Mouse (Mus musculus) intestine, embryonic 16.5 days (tissue): ENCODE measurements around the gene Wipf2. TPM values are rescaled to one million over a fixed set of nuclear protein-coding genes. Genes with fewer than 3 reads are reported as not detected.
A peak's percentile ranks its signal among the peaks of the same experiment; 100 is the strongest.

Source experiments
- ATAC-seq: fragments of 200-750 bp; cut with Nextera tagmentation; 2 replicates; pipeline ENCODE4 v1.8.0; 2017; ENCODE audit warnings: moderate TSS enrichment, moderate library complexity
- H3K27ac ChIP-seq: fragments of 300-500 bp; sonication (generic); 2 replicates; pipeline ENCODE4 v1.5.1; 2014; ENCODE audit warnings: mild to moderate bottlenecking, low read length
- H3K27me3 ChIP-seq: fragments of 300-500 bp; sonication (generic); replicated peaks from 2 replicates; pipeline ENCODE4 v1.6.1; 2014; ENCODE audit warnings: low read length, control low read depth, mixed read lengths; ENCODE audit not compliant: control insufficient read depth, insufficient read depth
- H3K36me3 ChIP-seq: fragments of 300-500 bp; sonication (generic); 2 replicates; pipeline ENCODE4 v1.6.1; 2014; ENCODE audit warnings: low read length, control low read depth; ENCODE audit not compliant: control insufficient read depth, insufficient read depth
- H3K4me1 ChIP-seq: fragments of 300-500 bp; sonication (generic); 2 replicates; pipeline ENCODE4 v1.6.1; 2014; ENCODE audit warnings: low read length, control low read depth, mixed read lengths; ENCODE audit not compliant: control insufficient read depth, insufficient read depth
- H3K4me2 ChIP-seq: fragments of 300-500 bp; sonication (generic); 2 replicates; pipeline ENCODE4 v1.6.1; 2014; ENCODE audit warnings: low read depth, low read length, control low read depth
- H3K4me3 ChIP-seq: fragments of 300-500 bp; sonication (generic); 2 replicates; pipeline ENCODE4 v1.5.1; 2014; ENCODE audit warnings: mild to moderate bottlenecking, low read length
- H3K9ac ChIP-seq: fragments of 300-500 bp; sonication (generic); 2 replicates; pipeline ENCODE4 v1.6.1; 2014; ENCODE audit warnings: low read depth, low read length
- H3K9me3 ChIP-seq: fragments of 300-500 bp; sonication (generic); 2 replicates; pipeline ENCODE4 v1.6.1; 2016; ENCODE audit warnings: low read length, control low read depth; ENCODE audit not compliant: control insufficient read depth
- WGBS: fragments of 180-500 bp; shearing (Covaris S2); extraction: QIAGEN DNeasy Blood & Tissue Kit; methylation state at CpG from one replicate; pipeline ENCODE4 v1.1.7; 2014; 5-methylcytosine and 5-hydroxymethylcytosine counted together
- polyA plus RNA-seq: library from polyadenylated mRNA; unstranded; fragments of >200 nt; fragmentation: Nextera tagmentation; extraction: Ambion mirVana; gene quantifications from 2 replicates; pipeline ENCODE4 v1.2.1, GENCODE M21; 2015

Gene Wipf2
- polyA plus RNA-seq, 1 experiment from 2014 or later, result 3.4 TPM

DNA sequence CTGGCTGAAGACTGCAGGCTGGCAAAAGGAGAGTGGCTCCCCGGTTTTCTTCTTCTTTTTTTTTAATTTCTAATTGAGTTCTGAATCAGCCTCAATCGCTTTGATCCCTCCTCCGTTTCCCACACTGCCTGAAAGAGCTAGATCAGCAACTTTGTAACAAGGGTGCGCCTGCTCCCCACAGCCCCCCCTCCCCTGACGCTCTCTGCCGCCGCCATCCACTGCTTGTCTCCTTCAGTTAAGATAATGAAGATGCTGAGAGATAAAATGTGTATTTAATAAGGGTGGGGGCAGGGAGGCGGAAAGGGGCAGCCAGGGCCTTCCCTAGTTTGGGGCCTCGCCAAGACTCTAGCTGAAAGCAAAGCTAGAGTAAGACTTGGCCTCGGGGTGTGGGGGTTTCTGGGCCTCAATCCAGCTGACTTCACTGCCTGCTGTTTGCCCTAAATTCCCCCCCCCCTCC, 61.9 kb downstream of the Wipf2 start:
- ATAC-seq, result peak; percentile 6; the same call in 1 of the 2 replicates
- H3K36me3 ChIP-seq, result no peaks in the 10 kb centered on the region

DNA sequence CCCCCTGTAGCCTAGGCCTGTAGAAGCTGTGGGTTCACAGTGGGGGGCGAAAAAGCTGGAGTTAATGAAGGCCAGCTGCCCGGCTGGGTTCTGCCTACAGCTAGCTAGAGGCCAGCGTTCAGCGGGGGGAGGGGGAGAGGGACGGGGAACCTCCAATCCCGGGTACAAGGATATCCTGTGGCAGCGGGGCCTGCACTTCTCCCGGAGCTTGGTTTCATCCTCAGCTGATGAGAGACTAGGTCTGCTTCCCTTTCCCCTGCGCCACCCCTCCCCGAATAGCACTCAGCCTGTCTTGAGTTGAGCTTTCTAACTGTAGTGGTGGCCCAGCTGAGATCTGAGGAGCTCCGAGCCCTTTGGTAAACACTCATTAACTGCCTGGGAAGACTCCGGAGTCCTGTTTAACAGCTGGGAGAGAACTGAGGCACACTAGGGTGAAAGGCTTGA, 62.5 kb downstream of the Wipf2 start:
- peak overlapping the region; percentile 43; the same call in 1 of the 2 replicates for H3K9ac ChIP-seq
- H3K27me3 ChIP-seq, result no peaks in the 10 kb centered on the region
- no peak overlapping the region for H3K4me3 ChIP-seq
- peak overlapping the region; percentile 89 for H3K27ac ChIP-seq
- no peaks in the 10 kb centered on the region for H3K9me3 ChIP-seq
- H3K36me3 ChIP-seq, result no peaks in the 10 kb centered on the region
- H3K4me2 ChIP-seq, result peak overlapping the region; percentile 1; the same call in 1 of the 2 replicates
- ATAC-seq, result peak; percentile 39
- 5% methylated on average over 12 of the region's 12 CpGs for WGBS
- H3K4me1 ChIP-seq, result peaks cover 73% of the 10 kb centered on the region

More for the DNA sequence above, 61.9 kb downstream of the Wipf2 start:
- H3K4me1 ChIP-seq, result peaks cover 67% of the 10 kb centered on the region
- H3K27me3 ChIP-seq, result no peaks in the 10 kb centered on the region
- H3K9me3 ChIP-seq, result no peaks in the 10 kb centered on the region
- peak overlapping the region; percentile 43; the same call in 1 of the 2 replicates for H3K9ac ChIP-seq
- 0 out of 2 replicates have a peak overlapping the region, but pooled peaks have one; percentile 1 for H3K4me2 ChIP-seq
- no peak overlapping the region for H3K4me3 ChIP-seq
- peak overlapping the region; percentile 89 for H3K27ac ChIP-seq
- 9% methylated on average over 10 of the region's 10 CpGs for WGBS

DNA sequence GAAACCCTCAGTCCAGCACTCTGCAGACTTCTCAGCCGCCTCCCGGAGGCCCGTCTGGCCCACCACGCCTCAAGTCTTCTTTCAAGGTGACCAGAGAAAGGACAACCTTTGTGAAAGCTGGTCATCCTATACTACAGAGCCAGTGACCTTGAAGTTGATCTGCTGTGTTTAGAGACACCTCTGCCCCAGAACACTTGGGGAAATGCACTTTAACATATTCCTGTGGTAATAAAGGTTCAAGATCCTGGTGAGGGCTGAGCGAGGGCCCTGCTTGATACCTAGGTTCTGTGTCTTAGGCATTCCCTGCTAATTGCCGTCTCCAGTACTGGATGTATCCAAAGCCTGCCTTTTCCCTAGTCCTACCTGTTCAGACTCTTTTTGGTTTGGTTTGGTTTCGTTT, 63.1 kb downstream of the Wipf2 start:
- ATAC-seq, result no peak
- Histone ChIP-seq H3K27me3 (no peaks in the 10 kb centered on the region), H3K36me3 (no peaks in the 10 kb centered on the region), H3K4me1 (peaks cover 80% of the 10 kb centered on the region), H3K27ac (peak overlapping the region; percentile 89), H3K9ac (0 out of 2 replicates have a peak overlapping the region, but pooled peaks have one; percentile 43), H3K4me3 (no peak overlapping the region), H3K9me3 (no peaks in the 10 kb centered on the region), H3K4me2 (peak overlapping the region; percentile 1; the same call in 1 of the 2 replicates)
- WGBS, result 66% methylated on average over 7 of the region's 7 CpGs

DNA sequence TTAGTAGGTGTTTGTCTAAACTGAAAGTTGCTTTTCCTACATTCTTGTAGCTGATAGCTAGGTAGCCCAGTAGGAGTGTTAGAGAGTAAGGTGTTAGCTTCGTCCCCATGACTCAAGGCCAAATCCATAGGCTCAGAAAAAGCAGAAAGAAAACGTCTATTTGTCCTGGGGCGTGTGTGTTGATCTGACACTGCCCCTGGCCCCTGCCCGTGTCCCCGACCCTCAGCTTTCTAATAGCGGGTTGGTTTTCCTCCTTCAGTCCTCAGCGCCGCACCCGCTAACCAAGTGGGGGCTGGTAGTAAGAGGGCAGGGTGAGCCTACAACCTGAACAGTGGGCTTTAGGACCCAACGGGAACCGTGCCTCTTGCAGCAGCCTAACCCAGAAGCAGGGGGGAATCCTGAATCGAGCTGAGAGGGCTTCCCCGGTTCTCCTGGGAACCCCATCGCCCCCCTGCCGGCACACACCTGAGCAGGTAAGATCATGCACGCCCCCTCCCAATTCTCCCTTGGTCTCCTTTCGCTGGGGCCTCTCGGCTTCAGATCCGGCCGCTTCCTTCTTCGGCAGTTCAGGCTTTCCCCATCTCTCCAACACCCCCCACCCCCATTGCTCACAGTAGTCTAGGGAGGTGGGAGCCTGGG, 64.1 kb downstream of the Wipf2 start, which contains the start of gene Rara:
Rara (plus strand) TSS at position 381 of the 639 bp plus-strand sequence.
- WGBS, result 5% methylated on average over 21 of the region's 21 CpGs
- no peak for ATAC-seq
- H3K9me3 ChIP-seq, result no peaks in the 10 kb centered on the region
- peak within 1 kb of the TSS; percentile 59 for H3K4me3 ChIP-seq
- H3K9ac ChIP-seq, result peak within 1 kb of the TSS; percentile 80
- H3K36me3 ChIP-seq, result no peaks in the 10 kb centered on the region
- no peaks in the 10 kb centered on the region for H3K27me3 ChIP-seq
- H3K4me2 ChIP-seq, result peak within 1 kb of the TSS; percentile 55
- peak within 1 kb of the TSS; percentile 89; the same call in 1 of the 2 replicates for H3K27ac ChIP-seq
- H3K4me1 ChIP-seq, result peaks cover 88% of the 10 kb centered on the region

DNA sequence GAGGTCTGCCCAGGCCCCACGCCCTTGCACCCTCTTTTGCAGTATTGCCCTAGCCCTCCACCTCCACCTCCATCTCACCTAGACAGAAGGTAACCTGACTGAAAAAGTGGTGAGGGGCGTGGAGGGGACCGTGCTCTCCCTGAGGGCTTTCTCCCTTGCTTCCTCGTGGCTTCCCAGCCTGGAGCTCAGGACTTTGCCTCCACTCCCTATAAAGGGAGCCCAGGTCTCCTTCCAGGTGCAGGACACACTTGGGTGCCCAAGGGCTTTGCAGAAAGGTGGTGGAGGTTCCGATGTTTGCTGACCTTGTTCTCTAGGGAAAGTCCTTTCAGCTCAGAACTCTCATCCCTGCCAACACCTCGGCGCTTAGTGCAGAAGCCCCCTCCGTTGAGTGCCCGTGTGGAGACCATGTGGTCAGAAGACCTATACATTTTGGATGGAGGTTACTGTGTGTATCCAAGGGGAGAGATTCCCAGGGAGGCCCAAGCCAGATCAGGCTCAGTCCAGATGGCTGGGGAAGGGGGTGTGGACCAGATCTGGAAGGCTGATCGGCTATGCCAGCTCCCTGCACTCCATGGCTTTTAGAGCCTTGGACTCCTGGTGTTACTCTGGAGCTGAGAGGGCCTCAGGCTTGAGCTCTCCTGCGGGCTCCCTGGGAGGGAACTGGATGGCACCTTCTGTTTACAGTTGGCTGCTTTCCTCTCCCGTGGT, 64.9 kb downstream of the Wipf2 start:
- H3K4me3 ChIP-seq, result peak overlapping the region; percentile 59
- peaks cover 93% of the 10 kb centered on the region for H3K4me1 ChIP-seq
- 0 out of 2 replicates have a peak overlapping the region, but pooled peaks have one; percentile 33 for H3K27ac ChIP-seq
- H3K36me3 ChIP-seq, result no peaks in the 10 kb centered on the region
- ATAC-seq, result no peak
- 12% methylated on average over 12 of the region's 12 CpGs for WGBS
- peak overlapping the region; percentile 80 for H3K9ac ChIP-seq
- H3K4me2 ChIP-seq, result peak overlapping the region; percentile 55
- no peaks in the 10 kb centered on the region for H3K9me3 ChIP-seq
- H3K27me3 ChIP-seq, result no peaks in the 10 kb centered on the region

DNA sequence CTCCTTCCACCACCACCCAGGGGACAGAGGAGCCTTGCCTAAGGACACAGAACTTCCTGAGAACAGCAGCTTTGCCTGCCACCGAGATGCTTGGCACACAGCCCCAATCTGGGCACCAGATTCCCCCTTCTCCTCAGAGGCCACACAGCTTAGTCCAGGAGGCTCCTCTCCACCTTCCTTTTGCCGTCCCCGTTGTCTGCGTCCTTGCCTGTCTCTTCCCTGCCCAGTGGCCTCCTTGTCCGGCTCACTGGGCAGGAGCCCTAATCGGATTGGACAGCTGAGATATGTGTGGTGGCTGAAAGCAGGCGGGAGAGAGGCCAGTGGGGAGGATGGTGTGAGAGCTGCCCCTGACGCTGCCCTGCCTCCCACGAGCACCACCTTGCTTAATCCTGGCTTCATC, 66.1 kb downstream of the Wipf2 start:
- Histone ChIP-seq H3K36me3 (no peaks in the 10 kb centered on the region), H3K4me3 (no peak overlapping the region), H3K9ac (peak overlapping the region; percentile 56), H3K27ac (peak overlapping the region; percentile 90), H3K4me1 (peaks cover 88% of the 10 kb centered on the region), H3K27me3 (no peaks in the 10 kb centered on the region), H3K9me3 (no peaks in the 10 kb centered on the region), H3K4me2 (peak overlapping the region; percentile 55)
- 20% methylated on average over 9 of the region's 9 CpGs for WGBS
- no peak for ATAC-seq

DNA sequence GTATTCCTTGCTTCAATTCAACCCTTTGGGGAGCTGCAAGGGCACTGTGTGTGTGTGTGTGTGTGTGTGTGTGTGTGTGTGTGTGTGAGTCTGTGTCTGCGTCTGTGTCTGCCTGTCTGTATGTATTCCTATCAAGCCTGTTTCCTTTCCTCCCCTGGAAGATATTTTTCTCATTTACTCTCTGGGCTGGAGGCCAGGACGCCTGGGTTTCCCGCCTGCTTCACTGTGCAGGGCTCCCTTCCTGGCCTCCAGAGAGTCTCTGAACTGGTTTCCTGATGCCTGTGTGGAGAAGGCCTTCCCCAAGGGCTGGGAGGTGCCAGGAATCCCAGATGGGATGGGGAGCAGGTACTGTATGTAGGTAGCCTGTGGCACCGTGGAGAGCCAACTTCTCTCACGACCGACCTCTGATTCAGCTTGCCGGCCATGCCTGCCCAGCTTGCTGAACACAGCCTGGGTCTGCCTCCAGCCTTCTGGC, 66.7 kb downstream of the Wipf2 start:
- no peak for ATAC-seq
- Histone ChIP-seq H3K36me3 (no peaks in the 10 kb centered on the region), H3K4me3 (no peak overlapping the region), H3K9ac (peak overlapping the region; percentile 56), H3K27ac (peak overlapping the region; percentile 90), H3K4me1 (peaks cover 87% of the 10 kb centered on the region), H3K9me3 (no peaks in the 10 kb centered on the region), H3K4me2 (peak overlapping the region; percentile 55), H3K27me3 (no peaks in the 10 kb centered on the region)
- 50% methylated on average over 7 of the region's 7 CpGs for WGBS

DNA sequence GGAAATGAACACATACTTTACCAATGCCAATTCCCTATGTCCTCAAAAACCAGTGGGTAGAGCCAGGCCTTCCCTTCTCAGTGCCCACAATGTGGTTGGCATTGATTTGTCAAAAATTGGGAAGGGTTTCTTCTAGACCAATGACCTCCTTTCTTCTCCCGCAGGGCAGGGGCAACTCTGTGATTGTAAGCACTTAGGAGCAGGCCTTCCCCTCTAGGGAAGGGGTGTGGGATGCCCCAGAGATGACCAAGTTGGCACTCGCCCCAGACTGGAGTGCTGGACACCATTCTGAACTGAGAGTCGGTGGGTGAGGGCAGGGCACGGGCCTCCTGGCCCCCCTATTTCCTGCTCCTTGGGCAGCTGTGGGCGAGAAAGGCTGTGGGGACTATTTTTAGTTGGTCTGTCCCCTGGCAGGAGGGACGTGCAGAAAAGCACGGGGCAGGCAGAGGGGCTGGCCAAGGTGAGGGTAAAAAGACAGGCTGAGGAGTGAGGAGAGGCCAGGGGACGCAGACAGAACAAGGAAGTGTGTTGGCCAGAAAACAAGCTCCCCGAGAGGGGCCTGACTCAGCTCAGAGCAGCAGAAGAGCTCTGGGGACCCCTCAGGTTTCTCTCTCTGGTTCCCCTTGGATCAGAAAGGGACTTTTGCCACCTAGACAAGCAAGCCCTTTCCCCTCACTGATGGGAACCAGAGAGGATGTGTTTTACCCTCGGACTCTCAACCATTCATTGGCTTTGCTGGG, 67.5 kb downstream of the Wipf2 start:
- Histone ChIP-seq H3K4me3 (no peak overlapping the region), H3K4me1 (peaks cover 86% of the 10 kb centered on the region), H3K9me3 (no peaks in the 10 kb centered on the region), H3K4me2 (peak overlapping the region; percentile 19; the same call in 1 of the 2 replicates), H3K9ac (peak overlapping the region; percentile 57), H3K27ac (peak overlapping the region; percentile 90), H3K36me3 (no peaks in the 10 kb centered on the region), H3K27me3 (no peaks in the 10 kb centered on the region)
- ATAC-seq, result no peak
- 26% methylated on average over 10 of the region's 10 CpGs for WGBS
